Mouse (Mus musculus) left cerebral cortex, postnatal 25 days (tissue): ENCODE data around the gene Pakap. TPM values are rescaled to one million over a fixed set of nuclear protein-coding genes. Genes with fewer than 3 reads are reported as not detected.

Source experiments
- DNase-seq, 2 experiments: peaks; one replicate each; pipeline ENCODE4 v3.0.0; 2022; ENCODE audit warnings: low spot score in 2 of 2, mixed read lengths in 1 of 2
- intact Hi-C: fragments of 180-260 bp; cut with DNase I; formaldehyde crosslinking; loops from one replicate; pipeline ENCODE4 v1.15.1; 2025
- total RNA-seq, 2 experiments: library from RNA; stranded (reverse); gene quantifications; 2 replicates each; pipeline ENCODE4 v1.2.3; 2021

Pakap gene
- total RNA-seq, 2 experiments from 2014 or later: 15.8 to 18.0 TPM

DNA sequence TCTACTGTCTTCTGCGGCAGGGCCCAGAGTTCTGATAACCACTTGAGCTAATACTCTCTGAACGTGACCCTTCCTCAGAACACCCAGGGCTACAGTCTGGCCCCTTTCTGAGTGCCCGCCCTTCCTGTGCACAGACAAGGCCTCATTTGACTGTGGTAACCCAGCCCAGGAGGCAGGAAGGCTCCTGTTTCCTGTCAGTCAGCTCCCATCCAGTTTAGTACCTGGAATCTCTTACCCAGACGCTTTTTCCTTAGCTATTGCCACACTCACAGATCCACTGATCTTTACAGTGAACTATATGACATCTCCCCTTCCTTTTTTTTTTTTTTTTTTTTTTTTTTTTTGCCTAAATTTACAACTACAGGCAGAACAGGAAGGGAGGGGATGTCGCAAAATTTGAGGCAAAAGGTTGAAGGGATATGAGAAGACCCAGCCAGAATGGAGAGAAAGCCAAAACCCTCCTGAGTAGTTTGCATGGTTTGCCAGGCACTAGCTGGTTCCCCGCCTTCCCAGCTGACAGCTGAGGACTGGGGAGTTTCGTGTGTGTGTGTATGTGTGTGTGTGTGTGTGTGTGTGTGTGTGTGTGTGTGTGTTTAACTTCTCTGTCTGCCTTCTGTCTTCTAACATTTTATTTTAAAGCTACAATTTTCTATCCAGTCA, 245.1 kb downstream of the Pakap start:
- no peak for DNase-seq
- intact Hi-C loops: no loop called here

GRCm38 (mm10) chr4:57813576-57813945, 245.6 kb downstream of the Pakap start:
- intact Hi-C loops: no loop called here
- DNase-seq: no peak

GRCm38 (mm10) chr4:57815355-57815754, 247.4 kb downstream of the Pakap start:
- intact Hi-C loops: no loop called here
- no peak for DNase-seq

- intact Hi-C loops: no loop called here
- DNase-seq: no peak
Observed at GRCm38 (mm10) chr4:57816146-57816545, 248.2 kb downstream of the Pakap start.

DNA sequence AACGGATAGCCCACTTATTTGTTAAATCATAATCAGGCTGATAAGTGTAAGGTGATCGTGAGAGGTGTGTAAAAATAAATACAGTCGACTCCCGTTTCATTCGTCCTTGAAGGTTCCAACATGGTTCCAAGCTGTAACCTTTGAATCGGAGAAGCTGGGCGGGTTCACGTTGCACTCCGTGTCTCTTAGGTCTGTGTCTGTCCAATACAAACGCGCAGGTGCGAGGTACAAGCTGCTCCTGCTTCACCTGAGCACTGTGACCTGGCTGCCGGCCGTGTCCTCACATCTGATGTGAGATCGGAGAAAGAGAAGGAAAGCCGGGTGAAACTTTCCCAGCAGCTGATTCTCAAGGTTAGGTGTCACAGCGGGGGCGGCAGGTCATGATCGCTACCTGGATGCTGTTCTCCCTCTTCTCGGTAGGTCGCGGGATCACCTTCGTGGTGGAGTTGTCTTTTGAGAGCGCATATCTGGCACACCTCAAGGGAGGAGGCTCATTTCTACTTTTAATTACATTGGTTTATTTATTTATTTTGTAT, 252.9 kb downstream of the Pakap start:
- no peak for DNase-seq
- intact Hi-C loops: no loop called here

GRCm38 (mm10) chr4:57821556-57822356, 253.8 kb downstream of the Pakap start:
- peak in 1 of 2 experiments; percentile 43 for DNase-seq
- intact Hi-C loops: no loop called here

DNA sequence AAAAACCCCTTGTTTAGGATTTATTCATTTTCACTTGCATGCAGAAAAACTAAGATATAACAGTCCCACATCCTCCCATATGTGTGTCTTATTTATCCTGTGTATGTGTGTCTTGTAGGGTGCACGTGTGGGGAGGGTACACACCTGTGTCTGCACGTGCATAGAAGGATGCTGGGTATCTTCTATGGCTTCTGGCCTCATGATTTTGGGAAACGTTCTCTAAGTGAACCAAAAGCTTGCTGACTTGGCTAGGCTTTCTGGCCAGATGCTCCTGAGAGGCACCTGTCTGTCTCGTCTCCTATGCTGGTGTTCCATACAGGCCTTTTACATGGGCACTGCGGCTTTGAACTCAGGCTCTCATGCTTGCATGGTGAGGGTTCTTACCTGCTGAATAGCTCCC, 254.7 kb downstream of the Pakap start:
- intact Hi-C loops: no loop called here
- DNase-seq: no peak

DNA sequence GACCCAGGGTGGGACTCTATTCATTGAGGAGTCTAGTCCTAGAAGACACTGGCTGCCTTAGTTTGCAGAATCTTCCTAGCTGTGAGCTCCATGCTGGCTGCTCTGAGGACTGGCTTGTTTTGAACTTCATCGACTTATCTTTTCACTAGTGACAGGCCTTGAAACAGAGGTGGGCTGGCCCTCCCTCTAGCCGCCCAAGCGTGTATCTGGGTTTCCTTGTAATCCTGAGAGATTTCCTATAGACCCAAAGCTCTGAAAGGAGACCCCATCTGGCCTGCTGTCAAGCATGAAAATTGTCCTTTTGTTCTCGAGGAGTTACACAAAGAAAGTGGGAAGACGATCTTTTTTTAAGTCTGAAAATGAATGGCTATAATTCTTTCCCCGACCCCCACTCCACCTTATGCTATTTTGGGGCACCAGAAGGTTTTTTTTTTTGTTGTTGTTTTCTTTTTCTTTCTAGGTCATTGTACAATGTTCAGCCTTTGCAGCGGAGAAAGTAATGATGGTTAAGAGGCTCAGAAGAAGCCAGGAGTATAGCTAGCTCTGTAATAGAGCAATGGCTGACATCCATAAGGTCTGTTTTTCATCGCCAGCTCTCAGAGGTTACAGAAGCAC, 256.8 kb downstream of the Pakap start:
- intact Hi-C loops: no loop called here
- no peak for DNase-seq

- intact Hi-C loops: no loop called here
- DNase-seq: no peak
Observed at GRCm38 (mm10) chr4:57826272-57826671, 258.3 kb downstream of the Pakap start.

- DNase-seq: no peak
- intact Hi-C loops: no loop called here
Observed at GRCm38 (mm10) chr4:57829131-57829530, 261.2 kb downstream of the Pakap start.

DNA sequence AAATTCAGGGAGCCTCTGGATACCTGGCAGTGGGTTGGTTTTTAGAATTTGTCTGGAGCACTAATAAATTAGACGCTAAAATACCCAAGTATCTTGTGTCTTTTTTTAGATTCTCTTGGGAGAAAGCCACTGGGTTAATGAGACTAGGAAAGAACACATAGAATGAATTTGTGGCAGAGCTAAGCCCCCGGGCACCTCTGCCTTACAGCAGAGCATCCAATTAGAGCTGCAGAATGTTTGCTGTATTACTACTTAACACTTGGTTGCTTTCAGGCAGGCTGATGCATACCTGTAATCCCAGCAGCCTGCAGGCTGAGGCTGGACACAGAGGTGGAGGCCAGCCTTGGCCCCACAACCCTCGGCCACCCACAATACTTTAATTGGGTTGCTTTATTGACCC, 261.8 kb downstream of the Pakap start:
- DNase-seq: no peak
- intact Hi-C loops: loop anchor here (5.0 kb wide), 1 partner anchor 37 kb away; no protein-coding TSS in a partner anchor

GRCm38 (mm10) chr4:57832318-57832717, 264.3 kb downstream of the Pakap start:
- DNase-seq: no peak
- intact Hi-C loops: loop anchor here (5.0 kb wide), 1 partner anchor 40 kb away; no protein-coding TSS in a partner anchor

- DNase-seq: no peak
- intact Hi-C loops: loop anchor here (5.0 kb wide), 1 partner anchor 41 kb away; no protein-coding TSS in a partner anchor
Observed at GRCm38 (mm10) chr4:57833060-57833459, 265.1 kb downstream of the Pakap start.

DNA sequence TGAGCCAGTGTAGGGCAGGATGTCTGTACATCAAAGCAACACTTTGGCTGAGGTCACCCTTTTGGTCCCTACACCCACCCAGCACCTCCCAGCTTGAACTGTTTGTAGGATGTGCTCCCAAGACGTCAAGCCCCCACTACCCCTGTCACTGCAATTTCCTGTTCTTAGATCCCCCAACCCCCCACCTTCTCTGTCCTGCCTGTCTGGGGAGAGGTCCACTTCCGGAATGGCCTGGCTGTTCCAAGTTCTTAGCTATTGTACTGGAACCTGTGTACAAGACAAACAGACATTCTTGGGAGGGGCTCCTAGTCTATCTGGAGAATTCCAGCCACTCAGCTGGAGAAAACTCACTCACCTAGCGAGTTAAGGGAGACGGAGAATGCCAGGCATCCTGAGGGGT, 266.2 kb downstream of the Pakap start:
- no peak for DNase-seq
- intact Hi-C loops: loop anchor here (5.0 kb wide), 1 partner anchor 42 kb away; no protein-coding TSS in a partner anchor

DNA sequence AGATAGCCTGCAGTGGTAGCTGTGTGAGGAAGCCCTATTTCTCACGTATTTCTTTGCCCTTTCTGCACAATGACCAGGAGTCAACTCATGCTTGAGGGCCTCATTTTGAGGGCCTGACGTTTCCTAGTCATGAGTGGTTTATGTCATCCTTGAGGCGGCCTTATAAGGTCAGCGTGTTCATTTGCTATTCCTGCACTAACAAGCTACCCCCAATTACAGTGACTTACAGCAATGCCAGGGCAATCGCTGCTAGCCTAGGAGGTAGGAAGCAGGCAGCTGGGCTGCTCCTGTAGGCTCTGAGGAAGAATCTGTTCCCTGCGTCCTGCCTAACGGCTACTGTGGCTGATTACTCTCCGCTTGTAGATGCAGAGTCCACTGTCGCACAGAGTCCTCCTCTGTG, 269.1 kb downstream of the Pakap start:
- DNase-seq: no peak
- intact Hi-C loops: no loop called here

DNA sequence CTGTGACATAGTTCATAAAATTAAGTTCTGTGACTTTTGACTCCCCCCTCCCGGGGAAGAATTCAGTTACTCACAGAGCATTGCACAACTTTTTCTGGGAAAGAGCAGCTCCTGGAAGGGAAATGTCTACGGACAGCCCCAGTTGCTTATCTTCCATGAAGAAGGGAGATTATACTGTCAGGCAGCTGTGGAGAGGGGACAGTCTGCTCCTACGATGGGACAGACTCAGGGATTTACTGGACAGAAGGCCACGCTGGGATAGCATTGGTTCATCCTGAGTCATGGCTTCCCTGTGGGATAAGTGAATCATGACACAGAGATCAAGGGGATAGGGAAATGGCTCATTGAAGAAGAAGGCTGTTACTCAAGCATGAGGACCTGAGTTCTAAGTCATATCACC, 271.4 kb downstream of the Pakap start:
- no peak for DNase-seq

DNA sequence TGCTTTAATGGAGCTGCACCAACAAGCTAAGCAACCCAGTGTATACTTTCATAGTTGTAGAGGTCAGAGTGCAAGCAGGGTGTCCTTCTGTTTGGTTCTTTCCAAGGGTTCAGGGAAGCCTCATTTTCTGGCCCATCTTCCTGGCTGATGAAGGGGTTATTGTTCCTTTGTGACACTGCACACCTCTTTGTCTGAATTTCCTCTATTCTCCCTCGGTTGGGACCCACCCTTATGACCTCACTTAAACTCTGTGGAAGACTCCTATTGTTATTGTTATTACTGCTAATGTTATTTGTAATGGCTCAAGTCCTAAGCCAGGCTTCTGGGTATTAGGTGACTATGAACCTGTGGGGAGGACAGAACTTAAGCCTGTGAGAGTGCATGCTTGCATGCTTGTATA, 273.9 kb downstream of the Pakap start:
- intact Hi-C loops: no loop called here
- no peak for DNase-seq

More for the DNA sequence above, 271.4 kb downstream of the Pakap start:
- intact Hi-C loops: no loop called here

- intact Hi-C loops: no loop called here
Observed at GRCm38 (mm10) chr4:57842472-57843305, 274.7 kb downstream of the Pakap start.

GRCm38 (mm10) chr4:57845031-57845431, 277.1 kb downstream of the Pakap start:
- peak; percentile 17 to 40 for DNase-seq

More at GRCm38 (mm10) chr4:57842472-57843305, 274.7 kb downstream of the Pakap start:
- no peak for DNase-seq

More at GRCm38 (mm10) chr4:57845031-57845431, 277.1 kb downstream of the Pakap start:
- intact Hi-C loops: no loop called here
